Mouse (Mus musculus): ENCODE measurements around the gene Hoxa7. TPM values are rescaled to one million over a fixed set of nuclear protein-coding genes. Genes with fewer than 3 reads are reported as not detected.

Gene Hoxa7
- polyA plus RNA-seq, 1 experiment from 2014 or later, result 25.2 TPM

DNA sequence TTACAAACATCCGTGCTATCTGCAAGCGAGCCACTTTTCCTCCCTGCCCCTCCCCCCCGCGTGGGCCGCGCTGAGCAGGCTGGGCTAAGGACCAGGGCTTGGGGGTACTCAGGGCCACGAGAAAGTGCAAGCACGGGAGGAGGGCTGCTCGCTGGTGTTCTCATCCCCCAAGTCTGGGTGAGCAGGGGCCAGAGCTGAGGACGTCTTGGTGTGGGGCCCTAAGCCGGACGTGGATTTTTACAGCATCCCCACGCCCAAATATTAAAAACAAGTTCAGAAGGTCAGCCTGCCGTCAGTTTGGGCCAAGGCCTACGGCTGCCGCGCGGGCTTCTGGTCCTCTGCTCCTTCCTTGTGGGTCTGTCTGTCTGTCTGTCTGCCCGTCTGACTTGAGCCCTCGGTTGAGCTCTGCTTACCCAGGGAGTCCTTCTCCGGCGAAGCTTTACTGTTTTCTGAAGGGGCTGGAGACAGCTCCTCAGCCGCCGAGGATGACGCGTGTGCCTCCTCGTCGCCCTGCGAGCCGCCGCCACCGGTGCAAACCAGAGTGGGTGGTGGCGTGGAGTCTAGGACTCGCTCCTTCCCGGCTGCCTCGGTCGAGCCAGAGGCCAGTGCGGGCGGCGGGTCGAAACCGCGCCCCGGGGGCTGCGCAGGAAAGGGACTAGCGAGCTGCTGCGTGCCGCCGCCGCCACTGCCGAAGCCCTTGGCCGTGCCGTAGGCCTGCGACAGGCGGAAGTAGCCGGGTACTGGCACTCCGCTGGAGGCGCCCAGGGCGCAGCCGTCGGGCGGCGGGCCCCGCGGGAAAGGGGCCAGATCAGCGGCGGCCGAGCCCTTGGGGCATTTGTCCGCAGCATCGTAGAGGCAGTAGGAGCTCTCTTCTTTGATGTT lies 12.1 kb upstream of the Hoxa7 start:
- Histone ChIP-seq H3K27ac (no peak overlapping the region), H3K4me3 (replicated peaks; ENCODE audit: low read length) (no peak overlapping the region), H3K9ac (no peak overlapping the region), H3K27me3 (ENCODE audit: control insufficient read depth, insufficient read depth, low read length) (peaks cover 98% of the 10 kb centered on the region), H3K4me2 (replicated peaks) (no peak overlapping the region), H3K36me3 (replicated peaks; ENCODE audit: control insufficient read depth, insufficient read depth) (no peaks in the 10 kb centered on the region), H3K4me1 (replicated peaks; ENCODE audit: control insufficient read depth, insufficient read depth, low read length) (no peaks in the 10 kb centered on the region), H3K9me3 (ENCODE audit: control insufficient read depth, low read length) (no peaks in the 10 kb centered on the region)
- WGBS, result 1% methylated on average over 68 of the region's 70 CpGs
- ATAC-seq (ENCODE audit: low FRiP score) (no peak), DNase-seq (ENCODE audit: low spot score) (no peak)

DNA sequence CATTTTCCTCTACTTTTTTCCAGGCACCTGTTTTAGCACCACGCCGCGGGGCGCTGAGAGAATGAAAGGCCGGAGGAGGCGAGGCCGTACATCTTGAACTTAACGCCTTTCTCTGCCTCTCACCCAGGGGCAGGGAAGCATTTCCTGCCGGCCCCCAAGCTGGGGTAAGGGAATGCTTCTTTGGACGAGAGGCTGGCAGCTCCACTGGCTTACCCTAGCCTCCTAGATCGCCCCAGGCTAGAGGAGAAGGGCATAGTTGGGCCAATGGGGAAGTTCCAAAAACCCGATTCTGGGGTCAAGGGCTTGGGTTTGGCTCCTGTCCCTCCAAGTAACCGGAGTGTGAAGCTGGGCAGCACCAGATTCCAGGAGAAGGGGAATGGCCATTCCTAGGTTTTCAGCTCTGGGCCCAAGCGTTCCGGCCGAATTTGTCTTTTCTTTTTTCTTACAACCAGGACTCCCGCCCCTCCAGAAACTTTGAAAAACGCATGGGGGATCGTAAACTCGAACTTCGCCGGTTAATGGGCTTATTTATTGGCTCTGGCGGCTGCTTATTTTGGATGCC lies 11.4 kb upstream of the Hoxa7 start:
- Histone ChIP-seq H3K27me3 (ENCODE audit: control insufficient read depth, insufficient read depth, low read length) (peaks cover 97% of the 10 kb centered on the region), H3K9me3 (ENCODE audit: control insufficient read depth, low read length) (no peaks in the 10 kb centered on the region), H3K4me3 (replicated peaks; ENCODE audit: low read length) (no peak overlapping the region), H3K4me2 (replicated peaks) (no peak overlapping the region), H3K9ac (no peak overlapping the region), H3K27ac (no peak overlapping the region), H3K36me3 (replicated peaks; ENCODE audit: control insufficient read depth, insufficient read depth) (no peaks in the 10 kb centered on the region), H3K4me1 (replicated peaks; ENCODE audit: control insufficient read depth, insufficient read depth, low read length) (no peaks in the 10 kb centered on the region)
- 2% methylated on average over 23 of the region's 23 CpGs for WGBS
- ATAC-seq (ENCODE audit: low FRiP score) (no peak), DNase-seq (ENCODE audit: low spot score) (no peak)

DNA sequence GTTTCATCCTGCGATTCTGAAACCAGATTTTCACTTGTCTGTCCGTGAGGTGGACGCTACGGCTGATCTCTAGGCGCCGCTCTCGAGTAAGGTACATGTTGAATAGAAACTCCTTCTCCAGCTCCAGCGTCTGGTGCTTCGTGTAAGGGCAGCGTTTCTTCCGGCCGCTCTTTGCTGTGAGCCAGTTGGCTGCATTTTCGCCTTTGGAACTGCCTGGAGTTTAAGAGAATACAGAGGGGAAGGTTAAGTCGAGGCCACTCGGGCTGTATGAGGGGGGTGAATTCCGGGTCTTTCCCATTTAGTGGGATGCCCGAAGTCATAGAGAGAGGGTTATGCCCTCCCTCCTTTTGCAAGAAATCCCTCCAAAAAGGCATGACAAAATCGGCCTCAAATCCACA lies 10.9 kb upstream of the Hoxa7 start:
- Histone ChIP-seq H3K27ac (no peak overlapping the region), H3K9ac (no peak overlapping the region), H3K9me3 (ENCODE audit: control insufficient read depth, low read length) (no peaks in the 10 kb centered on the region), H3K4me2 (replicated peaks) (no peak overlapping the region), H3K27me3 (ENCODE audit: control insufficient read depth, insufficient read depth, low read length) (peaks cover 97% of the 10 kb centered on the region), H3K4me3 (replicated peaks; ENCODE audit: low read length) (no peak overlapping the region), H3K4me1 (replicated peaks; ENCODE audit: control insufficient read depth, insufficient read depth, low read length) (no peaks in the 10 kb centered on the region), H3K36me3 (replicated peaks; ENCODE audit: control insufficient read depth, insufficient read depth) (no peaks in the 10 kb centered on the region)
- ATAC-seq (ENCODE audit: low FRiP score) (no peak), DNase-seq (ENCODE audit: low spot score) (no peak)
- 1% methylated on average over 18 of the region's 18 CpGs for WGBS

DNA sequence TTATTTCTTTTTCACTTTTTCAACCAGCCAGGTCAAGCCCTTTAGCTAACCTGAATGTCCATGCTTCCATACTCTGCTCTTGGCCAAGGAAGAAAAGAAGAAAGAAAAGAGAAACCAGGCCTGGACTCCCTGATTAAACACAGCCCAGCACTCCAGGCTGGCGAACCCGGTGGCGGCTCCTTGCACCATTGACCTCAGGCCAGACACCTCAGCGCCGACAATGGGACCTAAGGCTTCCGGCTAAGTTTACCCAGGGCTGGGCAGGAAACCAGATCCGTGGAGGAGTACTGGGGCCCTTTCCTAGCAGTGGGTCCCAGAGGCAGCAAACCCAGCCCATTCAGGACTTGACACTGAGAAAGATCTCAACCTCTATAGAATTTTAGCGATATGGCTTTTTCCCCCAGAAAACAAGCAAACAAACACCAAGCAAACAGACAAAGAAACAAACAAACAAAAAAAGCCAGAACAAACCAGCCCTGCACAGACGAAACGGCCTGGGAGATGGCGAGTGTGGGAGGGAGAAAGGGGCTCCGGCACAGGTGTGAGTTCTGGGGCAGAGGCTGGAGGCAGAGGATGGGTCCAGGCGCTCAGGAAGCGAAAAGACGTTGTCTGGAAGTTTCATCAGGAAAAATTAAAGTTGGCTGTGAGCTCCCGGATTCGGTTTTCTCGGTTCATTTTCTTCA lies 10.4 kb upstream of the Hoxa7 start:
- ATAC-seq (ENCODE audit: low FRiP score) (no peak), DNase-seq (ENCODE audit: low spot score) (no peak)
- H3K4me3 ChIP-seq (replicated peaks; ENCODE audit: low read length), result no peak overlapping the region
- no peak overlapping the region for H3K27ac ChIP-seq
- no peaks in the 10 kb centered on the region for H3K9me3 ChIP-seq (ENCODE audit: control insufficient read depth, low read length)
- H3K4me1 ChIP-seq (replicated peaks; ENCODE audit: control insufficient read depth, insufficient read depth, low read length), result no peaks in the 10 kb centered on the region
- WGBS, result 2% methylated on average over 18 of the region's 18 CpGs
- no peak overlapping the region for H3K4me2 ChIP-seq (replicated peaks)
- peaks cover 97% of the 10 kb centered on the region for H3K27me3 ChIP-seq (ENCODE audit: control insufficient read depth, insufficient read depth, low read length)
- H3K36me3 ChIP-seq (replicated peaks; ENCODE audit: control insufficient read depth, insufficient read depth), result no peaks in the 10 kb centered on the region
- no peak overlapping the region for H3K9ac ChIP-seq

DNA sequence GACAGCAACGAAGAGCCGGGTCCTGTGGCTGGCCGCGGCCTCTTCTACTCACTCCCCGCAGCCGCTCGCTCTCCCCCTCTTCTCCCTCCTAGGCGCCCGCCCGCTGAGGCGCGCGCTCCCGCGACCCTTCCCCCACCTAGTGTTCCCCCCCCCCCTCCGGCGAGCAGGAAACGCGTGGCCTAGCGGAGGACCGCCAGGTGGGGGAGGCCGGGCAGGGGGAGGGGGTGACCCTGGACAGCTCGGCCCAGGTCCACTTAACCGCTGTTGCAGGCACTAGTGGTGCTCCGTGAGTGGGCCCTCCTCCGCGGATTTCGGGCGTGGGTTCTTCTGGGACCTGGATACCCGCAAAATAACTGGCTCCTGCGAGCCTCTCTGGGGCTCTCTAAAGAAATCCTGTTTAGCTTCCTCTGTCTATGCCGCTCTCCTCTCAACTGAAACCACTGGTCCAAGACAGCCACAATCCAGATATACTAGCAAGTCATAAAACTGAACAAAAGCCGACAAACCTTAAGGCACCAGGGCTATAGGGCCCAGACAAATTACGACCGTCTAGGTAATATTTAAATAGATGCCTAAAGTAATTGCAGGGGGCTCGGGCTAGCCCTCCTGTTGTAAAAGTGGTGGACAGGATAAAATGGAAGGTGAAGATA lies 9.0 kb upstream of the Hoxa7 start, which contains the start of gene Hoxa9:
Hoxa9 (minus strand) TSS at position 574 of the 650 bp plus-strand sequence.
- DNase-seq (ENCODE audit: low spot score) (no peak), ATAC-seq (ENCODE audit: low FRiP score) (no peak)
- WGBS, result under 1% methylated on average over 29 of the region's 36 CpGs

DNA sequence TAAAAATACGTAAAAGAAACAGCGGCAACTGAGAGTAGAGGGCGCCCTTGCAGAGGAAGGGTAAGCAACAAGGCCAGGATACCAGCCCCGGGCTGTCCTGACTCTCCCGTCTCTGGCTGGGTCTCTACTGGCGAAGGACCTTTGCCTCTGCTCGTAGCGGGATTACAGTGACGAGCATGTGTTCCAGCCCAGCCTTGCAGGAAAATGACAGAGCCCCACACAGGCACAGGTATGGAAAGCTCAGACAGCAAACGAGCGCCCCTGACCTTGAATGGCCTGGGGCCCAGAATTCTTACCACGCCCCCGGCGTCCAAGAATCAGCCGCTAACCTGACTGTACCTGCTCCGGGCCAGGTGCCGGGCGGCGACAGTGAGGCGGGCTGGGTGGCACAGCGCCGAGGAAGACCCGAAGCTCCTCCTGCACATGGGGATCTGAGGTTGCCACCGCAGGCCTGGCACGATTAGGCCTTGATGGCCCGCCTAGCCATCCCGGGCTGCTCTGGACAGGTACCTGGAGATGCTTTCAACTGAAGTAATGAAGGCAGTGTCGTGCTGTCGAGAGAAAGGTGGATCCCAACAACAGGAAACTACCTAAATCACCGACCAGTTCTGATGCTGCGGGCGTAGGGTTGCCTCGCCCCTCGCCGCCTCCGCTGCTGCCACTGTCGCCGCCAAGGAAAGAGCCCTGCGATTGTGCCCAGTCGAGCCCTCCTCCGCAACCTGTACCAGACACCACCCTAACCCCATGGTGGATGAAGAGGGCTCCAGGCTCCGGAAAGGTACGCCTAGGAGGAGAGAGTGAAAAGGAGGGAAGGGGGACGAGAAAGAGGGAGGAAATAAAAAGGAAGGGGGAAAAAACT lies 8.1 kb upstream of the Hoxa7 start:
- Histone ChIP-seq H3K36me3 (replicated peaks; ENCODE audit: control insufficient read depth, insufficient read depth) (no peaks in the 10 kb centered on the region), H3K4me2 (replicated peaks) (no peak overlapping the region), H3K9me3 (ENCODE audit: control insufficient read depth, low read length) (no peaks in the 10 kb centered on the region), H3K4me3 (replicated peaks; ENCODE audit: low read length) (no peak overlapping the region), H3K27ac (no peak overlapping the region), H3K9ac (no peak overlapping the region), H3K4me1 (replicated peaks; ENCODE audit: control insufficient read depth, insufficient read depth, low read length) (no peaks in the 10 kb centered on the region), H3K27me3 (ENCODE audit: control insufficient read depth, insufficient read depth, low read length) (peaks cover 97% of the 10 kb centered on the region)
- ATAC-seq (ENCODE audit: low FRiP score), result no peak
- DNase-seq (ENCODE audit: low spot score), result no peak
- 2% methylated on average over 43 of the region's 44 CpGs for WGBS

More for the DNA sequence above, 9.0 kb upstream of the Hoxa7 start, which contains the start of gene Hoxa9:
- Histone ChIP-seq H3K27ac (no peak within 1 kb of the TSS), H3K4me2 (replicated peaks) (no peak within 1 kb of the TSS), H3K4me1 (replicated peaks; ENCODE audit: control insufficient read depth, insufficient read depth, low read length) (no peaks in the 10 kb centered on the region), H3K9ac (no peak within 1 kb of the TSS), H3K27me3 (ENCODE audit: control insufficient read depth, insufficient read depth, low read length) (peaks cover 97% of the 10 kb centered on the region), H3K4me3 (replicated peaks; ENCODE audit: low read length) (no peak within 1 kb of the TSS), H3K9me3 (ENCODE audit: control insufficient read depth, low read length) (no peaks in the 10 kb centered on the region), H3K36me3 (replicated peaks; ENCODE audit: control insufficient read depth, insufficient read depth) (no peaks in the 10 kb centered on the region)

DNA sequence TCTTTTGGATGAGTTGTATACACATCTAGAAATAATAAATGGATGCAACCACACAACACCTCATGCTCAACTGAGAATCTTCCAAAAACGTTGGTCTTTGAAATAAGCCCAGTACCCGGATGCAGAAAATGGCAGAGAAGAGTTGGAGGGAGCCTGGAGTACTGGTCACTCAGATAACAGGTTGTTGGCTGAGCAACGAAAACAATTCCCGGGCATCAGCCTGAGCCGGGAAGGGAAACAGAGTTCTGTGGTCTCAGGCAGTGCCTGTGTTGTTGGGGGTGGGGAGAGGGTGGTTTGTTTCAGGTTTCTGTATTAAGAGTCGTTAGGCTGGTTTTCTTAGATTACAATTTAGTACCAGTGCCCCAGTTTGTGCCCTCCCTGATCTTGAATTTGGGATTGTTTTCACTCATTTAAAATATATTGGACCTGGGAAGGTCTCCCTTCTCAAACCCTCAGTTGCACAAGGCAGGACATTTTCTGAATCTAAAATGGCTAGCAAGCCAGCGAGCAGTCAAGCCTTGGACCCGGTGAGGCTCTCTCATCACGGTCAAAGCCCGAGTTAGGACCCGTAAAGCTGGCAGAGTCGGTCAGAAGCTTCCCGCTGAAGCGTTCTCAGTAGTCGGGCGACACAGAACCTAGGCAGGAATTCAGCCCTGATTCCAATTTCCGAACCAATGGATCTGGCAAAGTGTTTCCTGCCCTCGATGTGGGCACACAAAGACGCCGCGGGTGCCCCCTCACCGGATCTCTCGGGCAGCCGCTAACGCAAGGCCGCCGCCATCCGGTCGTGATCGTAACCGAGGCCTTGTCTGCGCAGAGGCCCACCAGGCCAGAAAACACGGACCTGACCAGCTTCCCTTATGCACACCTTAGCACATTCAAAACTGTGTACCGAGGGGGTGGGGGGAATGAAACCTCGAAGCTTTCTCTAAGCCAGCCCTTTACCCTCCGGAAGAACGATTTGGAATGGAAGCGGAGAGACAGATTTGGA lies 7.1 kb upstream of the Hoxa7 start:
- Histone ChIP-seq H3K9ac (no peak overlapping the region), H3K27ac (no peak overlapping the region), H3K9me3 (ENCODE audit: control insufficient read depth, low read length) (no peaks in the 10 kb centered on the region), H3K4me3 (replicated peaks; ENCODE audit: low read length) (no peak overlapping the region), H3K27me3 (ENCODE audit: control insufficient read depth, insufficient read depth, low read length) (peaks cover 97% of the 10 kb centered on the region), H3K36me3 (replicated peaks; ENCODE audit: control insufficient read depth, insufficient read depth) (no peaks in the 10 kb centered on the region), H3K4me1 (replicated peaks; ENCODE audit: control insufficient read depth, insufficient read depth, low read length) (no peaks in the 10 kb centered on the region), H3K4me2 (replicated peaks) (no peak overlapping the region)
- ATAC-seq (ENCODE audit: low FRiP score), result no peak
- under 1% methylated on average over 38 of the region's 38 CpGs for WGBS
- DNase-seq (ENCODE audit: low spot score), result no peak
